Comparison of ENCODE assay signal across 25 mouse cellular contexts in the genomic region with DNA sequence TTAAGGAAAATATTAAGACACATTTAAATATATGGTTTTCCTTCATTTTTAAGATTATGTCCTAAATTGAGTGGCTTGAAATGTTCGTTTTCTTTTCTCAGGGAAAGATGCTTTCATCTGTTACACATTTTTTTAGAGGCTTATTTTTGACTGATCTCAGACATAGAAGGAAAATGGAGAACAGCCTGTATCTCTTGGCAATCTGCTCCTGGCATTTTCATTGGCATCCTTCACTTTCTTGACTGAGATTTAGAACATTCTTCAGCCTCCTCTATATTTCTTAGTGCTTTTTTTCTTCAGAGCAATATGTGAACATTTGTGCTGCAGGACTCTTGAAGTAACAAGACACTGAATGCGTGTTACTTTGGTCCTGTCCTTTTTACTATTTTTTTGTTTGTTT.
A peak's percentile ranks its signal among the peaks of the same experiment; 100 is the strongest.
DNase-seq lines count a peak whose midpoint lies in the region; ATAC-seq and TF ChIP-seq lines count a peak whose summit lies in the region.
"Had no signal": no experiment of that assay in that cellular context is flagged by ENCODE, and none has a peak within 500 bp of the region (broad histone marks: within the 10 kb centered on the region; RNA-seq: fewer than 3 reads in every experiment).

No protein-coding gene starts in this region.

- no peak overlapping the region for H3K9ac ChIP-seq in forebrain, postnatal 0 days
- H3K9ac ChIP-seq: heart, embryonic 13.5 days; hindbrain, embryonic 14.5 days; limb, embryonic 13.5 days; lung, embryonic 15.5 days; midbrain, embryonic 15.5 days; neural tube, embryonic 15.5 days had no signal

- H3K36me3 ChIP-seq in forebrain, postnatal 0 days (ENCODE audit: insufficient read depth), result no peaks in the 10 kb centered on the region
- no peaks in the 10 kb centered on the region for H3K36me3 ChIP-seq in forebrain, embryonic 10.5 days (replicated peaks)
- H3K36me3 ChIP-seq: heart, embryonic 13.5 days; limb, embryonic 13.5 days; lung, embryonic 15.5 days; midbrain, embryonic 10.5 days; midbrain, embryonic 15.5 days; neural tube, embryonic 15.5 days had no signal

- peak; percentile 70 for DNase-seq in forebrain, postnatal 0 days
- DNase-seq in forebrain, embryonic 10.5 days (ENCODE audit: extremely low spot score, low spot score), result no peak
- peak; percentile 4 to 13 for DNase-seq in layer of hippocampus, adult 8-10 months (ENCODE audit: low spot score in 2 of 2)
- DNase-seq in layer of hippocampus, postnatal 10 days (ENCODE audit: low spot score in 2 of 2), result no peak
- DNase-seq in right cerebral cortex, adult 18-20 months, result peak; percentile 13
- DNase-seq in right cerebral cortex, postnatal 4 days, result no peak
- DNase-seq in cerebellum, adult 9-10 months, result no peak
- DNase-seq: adrenal gland, postnatal 14 days; cerebellum, adult 8-10 months; cerebellum, postnatal 36 days; gastrocnemius, postnatal 10 days; heart, postnatal 10 days; kidney, adult 9 months; kidney, postnatal 10 days; retina, postnatal 1 day; thymus, postnatal 4 days had no signal

- TF ChIP-seq CTCF in forebrain, postnatal 0 days (IDR thresholded peaks at IDR 0.05; ENCODE audit: low read depth), result no peak

- no peak overlapping the region for H3K4me3 ChIP-seq in forebrain, postnatal 0 days (ENCODE audit: low read depth, low read length)
- H3K4me3 ChIP-seq in forebrain, embryonic 10.5 days, result no peak overlapping the region
- H3K4me3 ChIP-seq: heart, embryonic 13.5 days; limb, embryonic 13.5 days; lung, embryonic 15.5 days; midbrain, embryonic 10.5 days; midbrain, embryonic 15.5 days; neural tube, embryonic 15.5 days had no signal

- 63% methylated on average over 2 of the region's 2 CpGs for WGBS in forebrain, postnatal 0 days
- WGBS in forebrain, embryonic 10.5 days, result 86% methylated on average over 2 of the region's 2 CpGs

- H3K4me1 ChIP-seq in forebrain, postnatal 0 days (ENCODE audit: insufficient read depth), result peaks cover 5% of the 10 kb centered on the region; the same call in 1 of the 2 replicates
- H3K4me1 ChIP-seq in forebrain, embryonic 10.5 days, result no peaks in the 10 kb centered on the region
- H3K4me1 ChIP-seq: heart, embryonic 13.5 days; limb, embryonic 13.5 days; lung, embryonic 15.5 days; midbrain, embryonic 10.5 days; midbrain, embryonic 15.5 days; neural tube, embryonic 15.5 days had no signal

- H3K27ac ChIP-seq in forebrain, postnatal 0 days (ENCODE audit: low read depth, low read length), result 0 out of 2 replicates have a peak overlapping the region, but pooled peaks have one; percentile 29
- no peak overlapping the region for H3K27ac ChIP-seq in forebrain, embryonic 10.5 days
- H3K27ac ChIP-seq: heart, embryonic 13.5 days; hindbrain, embryonic 14.5 days; limb, embryonic 13.5 days; lung, embryonic 15.5 days; midbrain, embryonic 10.5 days; midbrain, embryonic 15.5 days; neural tube, embryonic 15.5 days had no signal

- ATAC-seq in forebrain, postnatal 0 days, result peak; percentile 58; the same call in 1 of the 2 replicates
- ATAC-seq: intestine, postnatal 0 days; midbrain, embryonic 15.5 days had no signal

- no peaks in the 10 kb centered on the region for H3K27me3 ChIP-seq in forebrain, postnatal 0 days (ENCODE audit: insufficient read depth, low read length)
- no peaks in the 10 kb centered on the region for H3K27me3 ChIP-seq in forebrain, embryonic 10.5 days (ENCODE audit: poor library complexity, severe bottlenecking)
- H3K27me3 ChIP-seq: heart, embryonic 13.5 days; limb, embryonic 13.5 days; lung, embryonic 15.5 days; midbrain, embryonic 15.5 days; neural tube, embryonic 15.5 days had no signal

- H3K4me2 ChIP-seq in forebrain, postnatal 0 days (ENCODE audit: low read depth), result no peak overlapping the region
- H3K4me2 ChIP-seq: heart, embryonic 13.5 days; hindbrain, embryonic 14.5 days; limb, embryonic 13.5 days; liver, embryonic 11.5 days; lung, embryonic 15.5 days; midbrain, embryonic 15.5 days; neural tube, embryonic 15.5 days had no signal

- no peaks in the 10 kb centered on the region for H3K9me3 ChIP-seq in forebrain, postnatal 0 days (ENCODE audit: low read length)
- H3K9me3 ChIP-seq in forebrain, embryonic 10.5 days, result no peaks in the 10 kb centered on the region
- H3K9me3 ChIP-seq: limb, embryonic 13.5 days; lung, embryonic 15.5 days; midbrain, embryonic 10.5 days; midbrain, embryonic 15.5 days; neural tube, embryonic 15.5 days had no signal

Comparison
In these comparisons a context has a peak if more than half of its experiments do, and no peak if none do; other contexts are left out.
1. DNase-seq: peak in forebrain, postnatal 0 days (single experiment), layer of hippocampus, adult 8-10 months (2 of 2) and right cerebral cortex, adult 18-20 months (single experiment); none in forebrain, embryonic 10.5 days (single experiment), layer of hippocampus, postnatal 10 days (0 of 2), right cerebral cortex, postnatal 4 days (single experiment) and cerebellum, adult 9-10 months (single experiment).